Comparison of ENCODE assay signal across 8 mouse cellular contexts in the genomic region with DNA sequence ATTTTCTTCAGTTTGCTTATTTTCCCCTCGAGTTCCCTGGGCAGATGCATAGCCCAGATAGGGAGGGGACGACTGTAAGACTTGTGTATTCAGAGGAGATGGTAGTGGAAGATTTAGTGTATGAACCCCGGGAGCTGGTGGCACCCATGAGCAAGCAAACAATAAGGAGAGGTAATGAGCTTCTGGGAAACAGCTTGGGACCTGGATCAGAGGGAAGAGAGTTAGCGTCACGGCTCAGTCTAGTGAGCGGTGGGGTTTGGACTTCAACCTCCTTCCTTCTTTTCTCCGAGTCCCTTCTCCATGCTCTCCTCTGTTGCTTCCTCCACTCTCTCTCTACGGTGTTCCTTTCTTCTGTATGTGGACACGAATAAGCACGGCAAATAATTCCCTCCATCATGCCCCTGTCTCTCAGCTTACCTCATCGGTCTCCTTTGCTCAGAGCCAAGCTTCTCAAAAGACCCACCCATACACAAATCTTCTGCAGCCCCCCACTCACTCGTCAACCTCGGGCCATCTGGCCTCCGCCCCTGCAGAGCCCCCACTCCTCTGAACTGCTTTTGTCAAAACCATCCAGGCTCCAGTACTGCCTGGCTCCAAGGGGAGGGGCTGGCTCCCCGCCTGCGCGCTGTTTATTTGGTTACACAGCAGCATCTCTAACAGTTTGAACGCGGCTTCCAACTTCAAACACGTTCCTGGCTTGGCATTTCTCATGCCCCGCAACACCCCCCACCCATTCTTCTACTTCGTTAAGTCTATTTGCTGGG. TPM values are rescaled to one million over a fixed set of nuclear protein-coding genes. Genes with fewer than 3 reads are reported as not detected.
DNase-seq lines count a peak whose midpoint lies in the region; ATAC-seq and TF ChIP-seq lines count a peak whose summit lies in the region.

No protein-coding gene starts in this region.

- peaks cover 5% of the 10 kb centered on the region; the same call in 1 of the 2 replicates for H3K4me1 ChIP-seq in intestine, embryonic 16.5 days (ENCODE audit: control insufficient read depth, insufficient read depth, low read length)
- H3K4me1 ChIP-seq in neural tube, embryonic 11.5 days (ENCODE audit: control insufficient read depth, insufficient read depth, low read length), result peaks cover 12% of the 10 kb centered on the region; the same call in 1 of the 2 replicates

- no peak for TF ChIP-seq CTCF in gastrocnemius, adult 2 months (IDR thresholded peaks at IDR 0.05)

- H3K4me2 ChIP-seq in intestine, embryonic 16.5 days (ENCODE audit: low read depth, low read length), result peak overlapping the region; percentile 37
- peak overlapping the region; percentile 80 for H3K4me2 ChIP-seq in neural tube, embryonic 11.5 days (ENCODE audit: low read depth)

- H3K27ac ChIP-seq in gastrocnemius, adult 2 months, result no peak overlapping the region
- H3K27ac ChIP-seq in intestine, embryonic 16.5 days (ENCODE audit: low read length), result no peak overlapping the region
- peak overlapping the region; percentile 69 for H3K27ac ChIP-seq in neural tube, embryonic 11.5 days (ENCODE audit: low read depth, low read length)

- 0 out of 2 replicates have a peak overlapping the region, but pooled peaks have one; percentile 1 for H3K9ac ChIP-seq in intestine, embryonic 16.5 days (ENCODE audit: low read depth, low read length)
- H3K9ac ChIP-seq in neural tube, embryonic 11.5 days (ENCODE audit: low read length), result peak overlapping the region; percentile 63

- no peaks in the 10 kb centered on the region for H3K9me3 ChIP-seq in intestine, embryonic 16.5 days (ENCODE audit: control insufficient read depth, low read length)
- no peaks in the 10 kb centered on the region for H3K9me3 ChIP-seq in neural tube, embryonic 11.5 days (ENCODE audit: control insufficient read depth, low read length)

- H3K4me3 ChIP-seq in gastrocnemius, adult 2 months, result peak overlapping the region; percentile 36
- peak overlapping the region; percentile 20; the same call in 1 of the 2 replicates for H3K4me3 ChIP-seq in intestine, embryonic 16.5 days (ENCODE audit: low read length)
- peak overlapping the region; percentile 24 for H3K4me3 ChIP-seq in neural tube, embryonic 11.5 days (ENCODE audit: low read depth, low read length)

- DNase-seq in gastrocnemius, adult 2 months, result peak; percentile 31
- no peak for DNase-seq in gastrocnemius, adult 18-20 months (ENCODE audit: low spot score)
- DNase-seq in lung, postnatal 10 days, result peak; percentile 34
- no peak for DNase-seq in lung, postnatal 4 days
- DNase-seq in neural tube, embryonic 11.5 days (ENCODE audit: low spot score), result peak; percentile 71
- no peak for DNase-seq in spleen, postnatal 10 days (ENCODE audit: low spot score in 2 of 2)
- DNase-seq in adrenal gland, postnatal 36 days, result no peak

- intact Hi-C loops in gastrocnemius, adult 2 months (cut with DNase I), result no loop called here

- H3K27me3 ChIP-seq in intestine, embryonic 16.5 days (replicated peaks; ENCODE audit: control insufficient read depth, insufficient read depth, low read length), result no peaks in the 10 kb centered on the region
- no peaks in the 10 kb centered on the region for H3K27me3 ChIP-seq in neural tube, embryonic 11.5 days (ENCODE audit: control insufficient read depth, insufficient read depth, low read length)

- no peaks in the 10 kb centered on the region for H3K36me3 ChIP-seq in intestine, embryonic 16.5 days (ENCODE audit: control insufficient read depth, insufficient read depth, low read length)
- H3K36me3 ChIP-seq in neural tube, embryonic 11.5 days (ENCODE audit: control insufficient read depth, insufficient read depth, low read length), result no peaks in the 10 kb centered on the region

- 8% methylated on average over 22 of the region's 22 CpGs for WGBS in intestine, embryonic 16.5 days
- WGBS in neural tube, embryonic 11.5 days, result 2% methylated on average over 22 of the region's 22 CpGs

- ATAC-seq in intestine, embryonic 16.5 days, result no peak
- ATAC-seq in neural tube, embryonic 11.5 days (ENCODE audit: insufficient read depth, low FRiP score, low TSS enrichment), result peak; percentile 92

RNA-seq across cellular contexts. Expression of a gene that starts 14.4 kb away (rescaled TPM):
- total RNA-seq in gastrocnemius, adult 2 months (2021), result not detected
- not detected for total RNA-seq in gastrocnemius, adult 18-20 months (2021)
- not detected in 2 replicates for polyA plus RNA-seq in intestine, embryonic 16.5 days (2015; fragmentation: Nextera tagmentation; extraction: Ambion mirVana)
- polyA plus RNA-seq in neural tube, embryonic 11.5 days (2014; fragmentation: Nextera tagmentation; extraction: Ambion mirVana), result 0.27 and 0.31 TPM in 2 replicates
- total RNA-seq in adrenal gland, postnatal 36 days (2021), result not detected

RNA-seq across cellular contexts. Expression of a gene that starts 16.0 kb away (rescaled TPM):
- total RNA-seq in gastrocnemius, adult 2 months (2021), result 10 to 100 TPM; 32.4 to 33.4 TPM
- 10 to 100 TPM; 29.9 to 35.1 TPM for total RNA-seq in gastrocnemius, adult 18-20 months (2021)
- polyA plus RNA-seq in intestine, embryonic 16.5 days (2015; fragmentation: Nextera tagmentation; extraction: Ambion mirVana), result 14.1 and 15.8 TPM in 2 replicates
- polyA plus RNA-seq in neural tube, embryonic 11.5 days (2014; fragmentation: Nextera tagmentation; extraction: Ambion mirVana), result 20.4 and 20.6 TPM in 2 replicates
- 1 to 10 TPM; 7.1 to 7.7 TPM for total RNA-seq in adrenal gland, postnatal 36 days (2021)

RNA-seq across cellular contexts. Expression of a gene that starts 26.4 kb away (rescaled TPM):
- under 1 TPM in 1 of 2 experiments, not detected in 1; 0.14 TPM for total RNA-seq in gastrocnemius, adult 2 months (2021)
- total RNA-seq in gastrocnemius, adult 18-20 months (2021), result under 1 TPM; 0.18 to 0.24 TPM
- 0.64 and 0.66 TPM in 2 replicates for polyA plus RNA-seq in intestine, embryonic 16.5 days (2015; fragmentation: Nextera tagmentation; extraction: Ambion mirVana)
- not detected in 2 replicates for polyA plus RNA-seq in neural tube, embryonic 11.5 days (2014; fragmentation: Nextera tagmentation; extraction: Ambion mirVana)
- under 1 TPM; 0.40 to 0.50 TPM for total RNA-seq in adrenal gland, postnatal 36 days (2021)

Comparison
In these comparisons a context has a peak if more than half of its experiments do, and no peak if none do; other contexts are left out.
1. DNase-seq: peak in gastrocnemius, adult 2 months (single experiment), lung, postnatal 10 days (single experiment) and neural tube, embryonic 11.5 days (single experiment); none in gastrocnemius, adult 18-20 months (single experiment), lung, postnatal 4 days (0 of 2), spleen, postnatal 10 days (0 of 2) and adrenal gland, postnatal 36 days (0 of 2).
2. Peak in every context shown above with its lines, with median percentiles within 50 percentile points of each other: H3K4me3 ChIP-seq.